9 mouse cellular contexts compared by ENCODE assay signal in the genomic region with DNA sequence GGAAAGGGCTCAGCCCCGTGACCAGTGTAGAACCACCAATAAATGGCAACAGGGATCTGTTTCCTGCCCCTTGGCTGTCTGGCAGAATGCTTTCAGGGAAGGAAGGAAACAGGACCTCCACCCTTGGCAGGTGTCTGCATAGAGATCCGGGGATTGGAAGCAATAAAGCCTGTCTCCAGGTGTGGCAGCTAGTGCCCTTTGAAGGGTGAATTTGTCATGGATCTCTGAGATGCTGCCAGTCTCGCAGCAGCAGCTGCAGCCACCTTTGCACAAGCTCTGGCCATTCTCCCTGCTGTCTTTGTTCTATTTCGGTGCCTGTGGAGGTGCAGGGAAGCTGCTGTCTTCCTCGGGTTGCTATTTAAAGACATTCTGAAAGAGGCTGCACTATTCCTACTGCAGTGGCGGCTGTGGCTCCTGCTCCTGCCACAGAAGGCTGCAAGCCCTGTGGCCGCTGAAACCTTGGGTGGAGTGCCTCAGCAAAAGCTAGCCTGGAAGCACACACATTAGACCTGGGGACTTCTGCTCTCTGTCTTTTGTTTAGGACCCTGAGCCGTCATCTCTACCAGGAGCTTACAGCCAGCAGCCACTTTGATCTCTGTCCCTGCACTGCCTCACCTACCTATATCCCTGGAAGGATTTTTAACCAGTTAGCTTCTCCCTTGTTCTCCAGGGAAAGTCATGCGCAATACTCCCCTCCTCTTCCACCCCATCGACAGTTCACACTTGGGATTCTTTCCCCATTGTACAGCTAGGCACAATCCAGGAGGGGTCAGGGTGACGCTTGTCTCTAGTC. TPM values are rescaled to one million over a fixed set of nuclear protein-coding genes. Genes with fewer than 3 reads are reported as not detected.
DNase-seq lines count a peak whose midpoint lies in the region; ATAC-seq lines count a peak whose summit lies in the region.
"Had no signal": no experiment of that assay in that cellular context is flagged by ENCODE, and none has a peak within 500 bp of the region (broad histone marks: within the 10 kb centered on the region; RNA-seq: fewer than 3 reads in every experiment).

No protein-coding gene starts in this region.

- no peak overlapping the region for H3K4me3 ChIP-seq in kidney, embryonic 15.5 days (replicated peaks)
- H3K4me3 ChIP-seq in midbrain, embryonic 16.5 days (ENCODE audit: low read depth, low read length), result no peak overlapping the region

- H3K9me3 ChIP-seq in kidney, embryonic 15.5 days (replicated peaks), result no peaks in the 10 kb centered on the region
- H3K9me3 ChIP-seq in midbrain, embryonic 16.5 days (replicated peaks; ENCODE audit: control insufficient read depth, low read length, poor library complexity, severe bottlenecking), result no peaks in the 10 kb centered on the region

- peak overlapping the region; percentile 24; the same call in 1 of the 2 replicates for H3K4me2 ChIP-seq in kidney, embryonic 15.5 days
- H3K4me2 ChIP-seq in midbrain, embryonic 16.5 days (ENCODE audit: low read length), result peak overlapping the region; percentile 22; the same call in 1 of the 2 replicates

- peak; percentile 69; the same call in 1 of the 2 replicates for ATAC-seq in cerebellum, adult (ENCODE audit: insufficient number of reproducible peaks, low FRiP score, low TSS enrichment)
- no peak for ATAC-seq in kidney, embryonic 15.5 days (replicated peaks; ENCODE audit: low FRiP score)
- ATAC-seq in midbrain, embryonic 16.5 days, result peak; percentile 77

- peaks cover 12% of the 10 kb centered on the region for H3K36me3 ChIP-seq in kidney, embryonic 15.5 days
- no peaks in the 10 kb centered on the region for H3K36me3 ChIP-seq in midbrain, embryonic 16.5 days (ENCODE audit: control insufficient read depth, insufficient read depth, low read length)

- H3K4me1 ChIP-seq in kidney, embryonic 15.5 days, result peaks cover 18% of the 10 kb centered on the region
- H3K4me1 ChIP-seq in midbrain, embryonic 16.5 days (ENCODE audit: control insufficient read depth, insufficient read depth, low read length), result peaks cover 13% of the 10 kb centered on the region

- WGBS in kidney, embryonic 15.5 days, result 37% methylated on average over 11 of the region's 11 CpGs
- 22% methylated on average over 11 of the region's 11 CpGs for WGBS in midbrain, embryonic 16.5 days

- no peak for DNase-seq in cerebellum, adult 8-10 months
- DNase-seq in brain, adult 2 months (ENCODE audit: low read depth, low spot score), result peak; percentile 87
- peak; percentile 77 for DNase-seq in heart, adult 8-10 months (ENCODE audit: low spot score)
- no peak for DNase-seq in embryo, embryonic 9.5 days (ENCODE audit: extremely low spot score)
- DNase-seq in T-cell, adult 2 months (ENCODE audit: low spot score), result no peak

- no peak overlapping the region for H3K9ac ChIP-seq in kidney, embryonic 15.5 days
- peak overlapping the region; percentile 35 for H3K9ac ChIP-seq in midbrain, embryonic 16.5 days (ENCODE audit: low read depth, low read length)

- H3K27ac ChIP-seq in kidney, embryonic 15.5 days, result peak overlapping the region; percentile 72
- peak overlapping the region; percentile 88 for H3K27ac ChIP-seq in midbrain, embryonic 16.5 days (ENCODE audit: low read length)
- H3K27ac ChIP-seq: macrophage had no signal

- no peaks in the 10 kb centered on the region for H3K27me3 ChIP-seq in kidney, embryonic 15.5 days
- no peaks in the 10 kb centered on the region for H3K27me3 ChIP-seq in midbrain, embryonic 16.5 days (ENCODE audit: control insufficient read depth, insufficient read depth, low read depth, low read length)

RNA-seq across cellular contexts. Expression of a gene that starts 30.6 kb away (rescaled TPM):
- total RNA-seq in heart, adult 8-10 months (2022), result 1 to 10 TPM in 2 of 4 experiments, under 1 TPM in 2; 0.62 to 1.3 (median 1.0) TPM
- polyA plus RNA-seq in kidney, embryonic 15.5 days (2015; fragmentation: Nextera tagmentation; extraction: Ambion mirVana), result 1.2 and 1.5 TPM in 2 replicates
- 1.2 and 1.5 TPM in 2 replicates for polyA plus RNA-seq in midbrain, embryonic 16.5 days (2015; fragmentation: Nextera tagmentation; extraction: Ambion mirVana)

RNA-seq across cellular contexts. Expression of a gene that starts 54.0 kb away (rescaled TPM):
- total RNA-seq in heart, adult 8-10 months (2022), result 10 to 100 TPM; 20.2 to 23.0 (median 21.6) TPM
- polyA plus RNA-seq in kidney, embryonic 15.5 days (2015; fragmentation: Nextera tagmentation; extraction: Ambion mirVana), result 85.8 and 86.4 TPM in 2 replicates
- polyA plus RNA-seq in midbrain, embryonic 16.5 days (2015; fragmentation: Nextera tagmentation; extraction: Ambion mirVana), result 42.3 and 46.2 TPM in 2 replicates

Comparison
In these comparisons a context has a peak if more than half of its experiments do, and no peak if none do; other contexts are left out.
1. DNase-seq: peak in brain, adult 2 months (single experiment) and heart, adult 8-10 months (single experiment); none in cerebellum, adult 8-10 months (single experiment), embryo, embryonic 9.5 days (single experiment) and T-cell, adult 2 months (single experiment).